Mouse (Mus musculus): Measurements from ENCODE around the gene Gm10130.

- TF ChIP-seq CTCF (IDR thresholded peaks at IDR 0.05; ENCODE audit: borderline replicate concordance, insufficient read depth, low read depth, low read length): no peak
- no peak for TF ChIP-seq POLR2A (IDR thresholded peaks at IDR 0.05; ENCODE audit: borderline replicate concordance, insufficient read depth, low read length)
These were observed 4.5 kb upstream of the Gm10130 start for GRCm38 (mm10) chr2:150318973-150319372.
